Mouse (Mus musculus) embryonic facial prominence, embryonic 10.5 days (tissue): ENCODE measurements around the gene Bcl7c. TPM values are rescaled to one million over a fixed set of nuclear protein-coding genes. Genes with fewer than 3 reads are reported as not detected.
"Not testable (repeated sequence)": the region's sequence is repeated elsewhere in the genome, so short reads cannot be mapped to it uniquely, and the experiment has no call there.

Experiments
- DNase-seq: peaks from one replicate; pipeline ENCODE4 v3.0.0-alpha.2; 2017; ENCODE audit warnings: low spot score
- H3K27ac ChIP-seq: fragments of 300-500 bp; sonication (generic); replicated peaks from 2 replicates; pipeline ENCODE4 v1.5.1; 2016; ENCODE audit warnings: mild to moderate bottlenecking
- H3K27me3 ChIP-seq: fragments of 300-500 bp; sonication (generic); replicated peaks from 2 replicates; pipeline ENCODE4 v1.6.1; 2016; ENCODE audit warnings: low read depth, mild to moderate bottlenecking; ENCODE audit not compliant: poor library complexity, severe bottlenecking
- H3K36me3 ChIP-seq: fragments of 300-500 bp; sonication (generic); replicated peaks from 2 replicates; pipeline ENCODE4 v1.6.1; 2016; ENCODE audit warnings: mild to moderate bottlenecking, moderate library complexity
- H3K4me1 ChIP-seq: fragments of 300-500 bp; sonication (generic); 2 replicates; pipeline ENCODE4 v1.6.1; 2016
- H3K4me3 ChIP-seq: fragments of 300-500 bp; sonication (generic); 2 replicates; pipeline ENCODE4 v1.5.1; 2016; ENCODE audit warnings: mild to moderate bottlenecking, moderate library complexity
- H3K9me3 ChIP-seq: fragments of 300-500 bp; sonication (generic); 2 replicates; pipeline ENCODE4 v1.6.1; 2016; ENCODE audit warnings: mild to moderate bottlenecking
- WGBS: fragments of 180-500 bp; shearing (Covaris S2); methylation state at CpG from one replicate; pipeline ENCODE4 v1.1.7; 2016; 5-methylcytosine and 5-hydroxymethylcytosine counted together
- polyA plus RNA-seq: library from polyadenylated mRNA; unstranded; fragments of >200 nt; fragmentation: Nextera tagmentation; extraction: Ambion mirVana; gene quantifications from 2 replicates; pipeline ENCODE4 v1.2.1, GENCODE M21; 2016

Gene Bcl7c
- polyA plus RNA-seq, 1 experiment from 2014 or later = 70.0 TPM

DNA sequence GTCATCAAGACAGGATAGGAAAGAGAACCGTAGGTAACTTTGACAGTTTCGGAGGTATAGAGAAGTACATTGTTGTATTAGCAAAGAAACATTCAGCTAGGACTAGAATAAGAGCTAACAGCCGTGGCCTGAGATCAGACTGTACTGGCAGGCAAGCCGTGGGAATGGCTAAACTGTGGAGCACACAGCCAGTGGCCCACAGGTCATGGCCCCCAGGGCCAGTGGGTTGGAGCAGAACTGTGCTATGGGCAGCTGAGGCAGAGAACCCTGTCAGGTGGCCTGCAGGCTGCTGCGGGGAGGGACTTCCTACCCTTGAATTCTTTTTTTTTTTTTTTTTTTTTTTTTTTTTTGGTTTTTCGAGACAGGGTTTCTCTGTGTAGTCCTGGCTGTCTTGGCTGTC is 59.5 kb downstream of the Bcl7c start:
- WGBS = 85% methylated on average over 6 of the region's 6 CpGs

DNA sequence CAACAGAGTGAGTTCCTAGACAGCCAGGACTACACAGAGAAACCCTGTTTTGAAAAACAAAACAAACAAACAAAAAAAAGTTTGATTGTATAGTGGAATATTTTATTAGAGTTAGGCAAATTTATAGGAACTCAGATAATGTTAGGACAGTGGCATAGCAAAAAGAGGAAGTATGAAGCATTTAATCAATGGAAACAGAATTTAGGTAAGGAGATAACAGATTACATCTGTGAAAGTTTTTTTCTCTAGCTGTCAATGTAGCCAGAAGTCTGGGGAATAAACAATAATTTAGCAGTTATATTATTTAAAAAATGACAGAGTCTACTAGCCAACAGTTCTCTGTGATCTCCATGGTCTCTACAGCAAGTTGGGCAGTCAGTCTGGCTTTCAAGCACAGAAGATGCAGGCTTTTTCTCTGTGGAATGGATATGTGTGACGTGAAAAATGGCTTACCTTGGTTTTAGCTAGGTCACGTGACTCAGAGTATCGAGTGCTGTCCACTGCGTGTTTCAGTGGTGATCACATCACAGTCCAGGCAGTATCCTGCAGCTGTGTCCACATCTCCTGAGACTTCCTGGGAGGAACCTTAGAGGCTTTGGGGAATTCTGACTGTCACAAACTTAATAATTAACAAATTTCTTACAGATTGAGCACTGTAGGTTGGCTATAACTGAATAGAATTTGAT is 60.1 kb downstream of the Bcl7c start:
- 83% methylated on average over 4 of the region's 4 CpGs for WGBS
- 0 out of 2 replicates have a peak, but pooled peaks cover 4% of the 10 kb centered on the region for H3K27me3 ChIP-seq
- DNase-seq = no peak
- no peak overlapping the region for H3K4me3 ChIP-seq
- no peak overlapping the region for H3K27ac ChIP-seq
- no peaks in the 10 kb centered on the region for H3K9me3 ChIP-seq
- H3K36me3 ChIP-seq = no peaks in the 10 kb centered on the region
- H3K4me1 ChIP-seq = peaks cover 9% of the 10 kb centered on the region

More for the DNA sequence above, 59.5 kb downstream of the Bcl7c start:
- no peak overlapping the region for H3K27ac ChIP-seq
- DNase-seq = no peak
- H3K27me3 ChIP-seq = 0 out of 2 replicates have a peak, but pooled peaks cover 4% of the 10 kb centered on the region
- H3K9me3 ChIP-seq = no peaks in the 10 kb centered on the region
- H3K4me3 ChIP-seq = no peak overlapping the region
- H3K36me3 ChIP-seq = no peaks in the 10 kb centered on the region
- H3K4me1 ChIP-seq = peaks cover 9% of the 10 kb centered on the region

DNA sequence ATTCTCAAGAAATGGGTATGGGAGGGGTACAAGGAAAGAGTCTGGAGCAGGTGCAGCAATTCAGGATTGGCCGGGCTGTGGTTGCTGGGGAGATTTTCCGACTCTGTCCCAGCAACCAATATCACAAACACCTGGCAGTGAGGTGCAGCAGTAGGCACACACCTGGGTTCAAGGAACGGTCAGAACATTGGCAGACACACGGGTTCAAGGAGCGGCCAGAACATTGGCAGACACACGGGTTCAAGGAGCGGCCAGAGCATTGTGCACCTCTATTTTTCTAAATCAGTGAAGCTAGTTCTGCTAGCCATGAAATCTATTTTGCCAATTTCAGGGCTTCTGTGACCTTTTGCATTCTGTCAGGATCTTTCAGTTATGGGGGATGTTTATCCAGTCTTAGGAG is 61.2 kb downstream of the Bcl7c start:
- H3K36me3 ChIP-seq, H3K4me3 ChIP-seq, H3K4me1 ChIP-seq, H3K27ac ChIP-seq, DNase-seq, H3K9me3 ChIP-seq, H3K27me3 ChIP-seq: not testable (repeated sequence)
- WGBS = 93% methylated on average over 7 of the region's 7 CpGs

DNA sequence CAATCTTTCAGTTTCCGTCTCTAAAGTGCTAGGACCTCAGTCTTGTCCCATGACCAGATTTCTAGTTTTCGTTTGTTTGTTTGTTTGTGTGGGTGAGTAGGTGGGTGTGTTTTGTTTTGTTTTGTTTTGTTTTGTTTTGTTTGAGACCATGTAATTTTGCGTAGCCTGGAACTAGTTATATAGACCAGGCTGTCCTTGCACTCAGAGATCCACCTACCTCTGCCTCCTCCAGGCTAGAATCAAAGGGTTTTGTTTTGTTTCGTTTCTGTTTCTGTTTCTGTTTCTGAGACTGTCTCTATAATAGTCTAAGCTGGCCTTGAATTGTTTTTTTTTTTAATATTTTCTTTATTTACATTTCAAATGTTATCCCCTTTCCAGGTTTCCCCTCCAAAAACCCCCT is 62.4 kb downstream of the Bcl7c start:
- no peak overlapping the region for H3K27ac ChIP-seq
- no peak for DNase-seq
- no peak overlapping the region for H3K4me3 ChIP-seq
- no peaks in the 10 kb centered on the region for H3K27me3 ChIP-seq
- no peaks in the 10 kb centered on the region for H3K9me3 ChIP-seq
- WGBS = 92% methylated on average over 4 of the region's 4 CpGs
- H3K4me1 ChIP-seq = no peaks in the 10 kb centered on the region
- no peaks in the 10 kb centered on the region for H3K36me3 ChIP-seq

DNA sequence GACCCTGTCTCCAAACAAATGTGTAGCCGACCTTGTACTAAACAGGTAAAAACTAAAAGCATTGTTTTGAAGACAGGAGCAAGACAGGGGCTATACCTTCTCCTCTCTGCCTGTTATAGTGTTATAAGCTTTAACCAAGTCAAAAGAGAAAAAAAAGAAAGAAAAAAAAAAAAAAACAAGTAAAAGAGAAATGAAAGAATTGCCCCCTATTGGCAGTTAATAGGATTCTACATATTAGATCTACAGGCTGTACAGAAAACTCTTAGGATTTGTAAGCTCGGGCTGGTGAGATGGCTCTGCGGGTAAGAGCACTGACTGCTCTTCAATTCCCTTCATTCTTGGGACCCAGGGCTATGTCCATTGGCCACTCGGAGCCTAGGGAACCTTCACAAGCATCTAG is 66.5 kb downstream of the Bcl7c start:
- H3K4me3 ChIP-seq = no peak overlapping the region
- H3K4me1 ChIP-seq = peaks cover 4% of the 10 kb centered on the region
- H3K27me3 ChIP-seq = no peaks in the 10 kb centered on the region
- no peak for DNase-seq
- no peaks in the 10 kb centered on the region for H3K9me3 ChIP-seq
- 70% methylated on average over 4 of the region's 4 CpGs for WGBS
- no peak overlapping the region for H3K27ac ChIP-seq
- H3K36me3 ChIP-seq = no peaks in the 10 kb centered on the region

DNA sequence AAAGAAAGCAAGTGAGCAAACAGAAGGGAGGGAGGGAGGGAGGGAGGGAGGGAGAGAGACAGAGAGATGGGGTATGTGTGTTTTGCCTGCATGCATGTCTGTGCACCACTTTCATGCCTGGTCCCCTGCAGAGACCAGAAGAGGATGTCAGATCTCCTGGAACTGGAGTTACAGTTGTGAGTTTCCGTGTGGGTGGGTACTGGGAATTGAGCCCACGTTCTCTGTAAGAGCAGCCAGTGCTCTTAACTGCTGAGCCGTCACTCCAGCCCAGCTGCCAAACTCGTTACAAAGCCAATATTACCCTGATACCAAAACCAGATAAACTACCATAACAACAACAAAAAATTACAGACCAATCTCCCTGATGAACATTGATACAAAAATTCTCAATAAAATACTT is 67.5 kb downstream of the Bcl7c start:
- DNase-seq = no peak

DNA sequence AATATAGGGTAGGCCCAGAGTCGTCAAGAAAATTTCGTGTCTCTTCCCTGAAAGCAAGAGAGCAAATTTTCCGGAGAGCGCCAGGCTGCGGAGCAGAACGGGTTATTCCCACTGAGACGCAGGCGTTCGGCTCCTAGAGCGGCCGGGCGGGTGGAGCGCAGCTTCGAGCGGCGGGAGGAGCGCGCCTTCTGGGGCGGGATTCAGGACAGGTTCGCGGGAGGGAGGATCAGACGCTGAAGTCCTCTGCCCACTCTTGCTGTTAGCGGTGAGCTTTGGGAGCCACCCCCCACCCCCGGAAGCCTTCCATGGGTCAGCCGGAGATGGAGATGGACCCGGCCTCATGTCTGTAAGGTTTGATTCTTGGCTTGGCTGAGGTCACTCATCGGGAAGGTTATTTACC is 71.8 kb downstream of the Bcl7c start:
- Histone ChIP-seq H3K9me3 (no peaks in the 10 kb centered on the region), H3K27me3 (peaks cover 10% of the 10 kb centered on the region; the same call in 1 of the 2 replicates), H3K4me1 (peaks cover 14% of the 10 kb centered on the region), H3K36me3 (no peaks in the 10 kb centered on the region), H3K27ac (peak overlapping the region; percentile 76), H3K4me3 (peak overlapping the region; percentile 68)
- under 1% methylated on average over 27 of the region's 27 CpGs for WGBS
- peak; percentile 86 for DNase-seq

More for the DNA sequence above, 67.5 kb downstream of the Bcl7c start:
- H3K4me3 ChIP-seq = no peak overlapping the region
- peaks cover 5% of the 10 kb centered on the region; the same call in 1 of the 2 replicates for H3K27me3 ChIP-seq
- H3K36me3 ChIP-seq = no peaks in the 10 kb centered on the region
- 56% methylated on average over 4 of the region's 4 CpGs for WGBS
- H3K9me3 ChIP-seq = no peaks in the 10 kb centered on the region
- H3K27ac ChIP-seq = no peak overlapping the region
- H3K4me1 ChIP-seq = peaks cover 14% of the 10 kb centered on the region

DNA sequence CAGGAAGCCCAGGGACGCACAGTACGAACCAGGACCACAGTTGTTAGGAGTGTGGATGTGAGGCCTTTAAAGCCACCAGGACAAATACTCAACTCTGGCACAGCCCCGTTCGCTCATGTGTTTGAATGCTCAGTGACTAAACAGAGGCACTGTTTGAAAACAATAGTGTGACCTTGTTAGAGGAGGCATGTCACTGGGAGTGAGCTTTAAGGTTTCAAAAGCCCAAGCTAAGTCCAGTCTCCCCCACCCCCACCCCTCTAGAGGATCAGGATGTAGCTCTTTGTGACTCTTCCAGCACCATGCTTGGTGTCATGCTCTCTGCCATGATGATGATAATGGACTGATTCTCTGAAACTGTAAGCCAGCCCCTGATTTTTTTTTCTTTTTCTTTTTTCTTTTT is 77.3 kb downstream of the Bcl7c start:
- 78% methylated on average over 4 of the region's 4 CpGs for WGBS
- Histone ChIP-seq H3K27me3 (peaks cover 7% of the 10 kb centered on the region; the same call in 1 of the 2 replicates), H3K27ac (no peak overlapping the region), H3K4me3 (no peak overlapping the region), H3K4me1 (peaks cover 1% of the 10 kb centered on the region; the same call in 1 of the 2 replicates), H3K9me3 (no peaks in the 10 kb centered on the region; the same call in 1 of the 2 replicates), H3K36me3 (no peaks in the 10 kb centered on the region)
- DNase-seq = no peak

DNA sequence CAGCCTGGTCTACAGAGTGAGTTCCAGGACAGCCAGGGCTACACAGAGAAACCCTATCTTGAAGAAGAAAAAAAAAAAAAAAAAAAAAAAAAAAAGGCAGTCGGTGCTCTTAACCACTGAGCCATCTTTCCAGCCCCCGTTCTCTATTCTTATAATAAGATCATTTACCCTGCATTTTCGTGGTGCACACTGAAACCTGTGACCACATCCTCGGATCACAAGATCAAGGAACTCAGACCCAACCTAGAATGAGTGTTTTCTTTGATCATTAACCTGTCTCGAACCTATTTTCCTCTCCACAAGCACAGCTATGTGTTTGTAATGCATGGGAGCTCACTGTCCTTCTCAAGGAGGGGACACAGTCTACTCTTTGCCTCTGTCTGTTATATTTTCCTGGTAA is 80.1 kb downstream of the Bcl7c start:
- H3K36me3 ChIP-seq = no peaks in the 10 kb centered on the region
- no peaks in the 10 kb centered on the region for H3K4me1 ChIP-seq
- WGBS = 86% methylated on average over 5 of the region's 5 CpGs
- DNase-seq = no peak
- no peaks in the 10 kb centered on the region for H3K27me3 ChIP-seq
- no peaks in the 10 kb centered on the region; the same call in 1 of the 2 replicates for H3K9me3 ChIP-seq
- no peak overlapping the region for H3K4me3 ChIP-seq
- no peak overlapping the region for H3K27ac ChIP-seq

DNA sequence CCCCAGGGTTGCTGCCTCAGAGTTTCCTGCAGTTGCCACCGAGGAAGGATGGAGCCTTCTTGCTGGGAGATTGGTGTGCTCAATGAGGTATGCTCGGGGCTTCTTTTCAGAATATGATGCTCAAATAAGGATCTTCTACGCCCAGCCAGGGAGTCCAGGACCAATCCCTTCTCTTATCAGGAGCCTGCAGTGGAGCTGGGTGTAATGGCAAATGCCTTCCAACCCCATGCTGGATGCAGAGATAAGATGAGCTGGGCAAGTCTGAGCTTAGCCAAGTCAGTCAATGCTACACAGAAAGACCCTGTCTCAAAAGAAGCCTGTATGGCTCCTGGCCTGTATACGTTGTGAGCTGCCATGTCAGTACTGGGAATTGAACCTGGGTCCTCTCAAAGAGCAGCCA is 82.3 kb downstream of the Bcl7c start:
- no peak for DNase-seq
- no peaks in the 10 kb centered on the region; the same call in 1 of the 2 replicates for H3K9me3 ChIP-seq
- no peaks in the 10 kb centered on the region for H3K27me3 ChIP-seq
- no peaks in the 10 kb centered on the region for H3K4me1 ChIP-seq
- 91% methylated on average over 4 of the region's 4 CpGs for WGBS
- H3K36me3 ChIP-seq = no peaks in the 10 kb centered on the region
- H3K27ac ChIP-seq = no peak overlapping the region
- H3K4me3 ChIP-seq = no peak overlapping the region

DNA sequence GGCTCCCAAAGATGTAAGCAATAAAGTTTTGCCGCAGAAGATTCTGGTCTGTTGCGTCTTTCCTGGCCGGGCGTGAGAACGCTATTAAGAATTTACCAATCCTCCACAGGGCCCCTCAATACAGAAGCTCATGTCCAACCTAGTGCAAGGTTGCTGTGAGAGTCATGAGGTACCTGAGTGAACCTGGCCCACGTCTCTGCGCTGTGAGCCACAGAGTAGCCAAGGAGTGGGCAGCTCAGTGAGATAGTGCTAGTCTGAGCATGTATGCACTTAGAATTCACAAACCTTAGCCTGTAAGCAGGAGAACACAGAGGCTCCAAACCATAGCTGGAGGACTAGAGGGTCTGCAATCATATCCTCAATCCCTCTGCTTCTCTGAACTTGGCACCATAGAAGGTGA is 82.7 kb downstream of the Bcl7c start:
- H3K36me3 ChIP-seq = no peaks in the 10 kb centered on the region
- H3K9me3 ChIP-seq = no peaks in the 10 kb centered on the region; the same call in 1 of the 2 replicates
- H3K27me3 ChIP-seq = no peaks in the 10 kb centered on the region
- no peak overlapping the region for H3K4me3 ChIP-seq
- WGBS = 96% methylated on average over 7 of the region's 7 CpGs
- no peak for DNase-seq
- H3K4me1 ChIP-seq = no peaks in the 10 kb centered on the region
- H3K27ac ChIP-seq = no peak overlapping the region

DNA sequence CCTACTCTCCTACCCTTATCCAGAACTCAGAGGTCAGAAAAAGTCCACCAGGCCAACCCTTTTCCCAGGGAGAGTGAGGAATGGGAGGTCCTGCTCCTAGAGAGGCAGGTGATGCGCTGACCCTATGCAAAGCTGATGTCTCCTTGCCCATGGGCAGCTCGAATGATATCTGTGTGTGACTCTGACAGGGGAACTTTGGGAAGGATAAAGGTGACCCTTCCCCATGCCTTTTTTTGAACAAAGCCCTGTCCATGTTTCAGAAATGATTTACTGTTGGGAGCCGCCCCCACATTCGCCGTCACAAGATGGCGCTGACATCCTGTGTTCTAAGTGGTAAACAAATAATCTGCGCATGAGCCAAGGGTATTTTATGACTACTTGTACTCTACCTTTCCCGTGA is 90.3 kb downstream of the Bcl7c start:
- DNase-seq, H3K27ac ChIP-seq, H3K27me3 ChIP-seq, H3K36me3 ChIP-seq, H3K4me3 ChIP-seq, H3K9me3 ChIP-seq: not testable (repeated sequence)
- 92% methylated on average over 7 of the region's 8 CpGs for WGBS
- peaks cover 22% of the 10 kb centered on the region for H3K4me1 ChIP-seq

DNA sequence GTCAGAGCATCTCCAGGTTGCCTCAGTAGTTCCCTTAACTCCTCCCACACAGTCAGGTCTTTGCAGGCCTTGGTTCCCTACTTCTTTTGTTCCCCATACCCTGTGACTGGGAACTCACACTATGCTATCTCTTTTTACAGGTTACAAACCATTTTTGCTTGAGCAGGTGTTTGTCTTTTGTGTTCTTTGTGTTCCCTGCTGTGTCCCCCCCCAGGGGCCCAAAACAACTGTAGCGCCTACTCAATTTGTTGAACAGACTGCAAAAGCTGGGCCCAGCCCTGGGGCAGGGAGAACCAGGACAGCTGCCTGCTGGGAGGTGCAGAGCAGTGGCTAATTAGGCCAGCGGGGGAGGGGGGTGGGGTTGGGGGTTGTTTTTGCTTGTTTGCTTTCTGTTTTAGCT is 90.8 kb downstream of the Bcl7c start:
- no peak overlapping the region for H3K4me3 ChIP-seq
- WGBS = 33% methylated on average over 2 of the region's 2 CpGs
- H3K9me3 ChIP-seq = no peaks in the 10 kb centered on the region
- peaks cover 7% of the 10 kb centered on the region for H3K36me3 ChIP-seq
- H3K27ac ChIP-seq = no peak overlapping the region
- H3K27me3 ChIP-seq = no peaks in the 10 kb centered on the region
- H3K4me1 ChIP-seq = peaks cover 25% of the 10 kb centered on the region
- no peak for DNase-seq
